Mouse (Mus musculus) kidney, embryonic 16.5 days (tissue): ENCODE results near the gene Gm20388. TPM values are rescaled to one million over a fixed set of nuclear protein-coding genes. Genes with fewer than 3 reads are reported as not detected.

Experiments
- ATAC-seq: fragments of 200-750 bp; cut with Nextera tagmentation; 2 replicates; pipeline ENCODE4 v1.8.0; 2017; ENCODE audit warnings: moderate TSS enrichment; ENCODE audit not compliant: low FRiP score, low TSS enrichment
- H3K27ac ChIP-seq: fragments of 300-500 bp; sonication (generic); 2 replicates; pipeline ENCODE4 v1.5.1; 2014; ENCODE audit warnings: low read length
- H3K27me3 ChIP-seq: fragments of 300-500 bp; sonication (generic); 2 replicates; pipeline ENCODE4 v1.6.1; 2014; ENCODE audit warnings: low read length, control low read depth, mixed read lengths; ENCODE audit not compliant: insufficient read depth
- H3K36me3 ChIP-seq: fragments of 300-500 bp; sonication (generic); 2 replicates; pipeline ENCODE4 v1.6.1; 2014; ENCODE audit warnings: low read length, control low read depth, mixed read lengths; ENCODE audit not compliant: insufficient read depth
- H3K4me1 ChIP-seq: fragments of 300-500 bp; sonication (generic); 2 replicates; pipeline ENCODE4 v1.6.1; 2014; ENCODE audit warnings: low read length, control low read depth, mixed read lengths; ENCODE audit not compliant: insufficient read depth
- H3K4me2 ChIP-seq: fragments of 300-500 bp; sonication (generic); replicated peaks from 2 replicates; pipeline ENCODE4 v1.6.1; 2014; ENCODE audit warnings: low read depth, low read length
- H3K4me3 ChIP-seq: fragments of 300-500 bp; sonication (generic); 2 replicates; pipeline ENCODE4 v1.5.1; 2014; ENCODE audit warnings: mild to moderate bottlenecking, low read length
- H3K9ac ChIP-seq: fragments of 300-500 bp; sonication (generic); replicated peaks from 2 replicates; pipeline ENCODE4 v1.6.1; 2014; ENCODE audit warnings: low read length
- H3K9me3 ChIP-seq: fragments of 300-500 bp; sonication (generic); 2 replicates; pipeline ENCODE4 v1.6.1; 2016; ENCODE audit warnings: low read length, control low read depth
- WGBS: fragments of 180-500 bp; shearing (Covaris S2); extraction: QIAGEN DNeasy Blood & Tissue Kit; methylation state at CpG from one replicate; pipeline ENCODE4 v1.1.7; 2014; 5-methylcytosine and 5-hydroxymethylcytosine counted together
- polyA plus RNA-seq: library from polyadenylated mRNA; unstranded; fragments of >200 nt; fragmentation: Nextera tagmentation; extraction: Ambion mirVana; gene quantifications from 2 replicates; pipeline ENCODE4 v1.2.1, GENCODE M21; 2015

The Gm20388 gene
- polyA plus RNA-seq, 1 experiment from 2014 or later: 7.7 TPM

- no peaks in the 10 kb centered on the region for H3K9me3 ChIP-seq
- H3K4me2 ChIP-seq: no peak overlapping the region
- H3K27ac ChIP-seq: no peak overlapping the region
- no peak overlapping the region for H3K9ac ChIP-seq
- WGBS: 80% methylated on average over 19 of the region's 19 CpGs
- H3K27me3 ChIP-seq: no peaks in the 10 kb centered on the region
- peaks cover 6% of the 10 kb centered on the region for H3K4me1 ChIP-seq
- ATAC-seq: no peak
- no peak overlapping the region for H3K4me3 ChIP-seq
- H3K36me3 ChIP-seq: peaks cover 66% of the 10 kb centered on the region
Observed at GRCm38 (mm10) chr8:119947653-119948052, 37.0 kb downstream of the Gm20388 start.

- 85% methylated on average over 15 of the region's 15 CpGs for WGBS
- Histone ChIP-seq H3K4me1 (no peaks in the 10 kb centered on the region; the same call in 1 of the 2 replicates), H3K36me3 (peaks cover 69% of the 10 kb centered on the region), H3K4me3 (no peak overlapping the region), H3K9me3 (no peaks in the 10 kb centered on the region), H3K9ac (no peak overlapping the region), H3K27ac (no peak overlapping the region), H3K27me3 (no peaks in the 10 kb centered on the region), H3K4me2 (no peak overlapping the region)
- ATAC-seq: no peak
Observed at GRCm38 (mm10) chr8:119948340-119948739, 37.7 kb downstream of the Gm20388 start.

- Histone ChIP-seq H3K36me3 (peaks cover 86% of the 10 kb centered on the region), H3K27me3 (no peaks in the 10 kb centered on the region), H3K4me2 (no peak overlapping the region), H3K9ac (no peak overlapping the region), H3K4me3 (no peak overlapping the region), H3K9me3 (no peaks in the 10 kb centered on the region), H3K27ac (no peak overlapping the region), H3K4me1 (no peaks in the 10 kb centered on the region)
- 36% methylated on average over 7 of the region's 7 CpGs for WGBS
- 0 out of 2 replicates have a peak, but pooled peaks have one; percentile 16 for ATAC-seq
Observed at GRCm38 (mm10) chr8:119952282-119952681, 41.6 kb downstream of the Gm20388 start.

DNA sequence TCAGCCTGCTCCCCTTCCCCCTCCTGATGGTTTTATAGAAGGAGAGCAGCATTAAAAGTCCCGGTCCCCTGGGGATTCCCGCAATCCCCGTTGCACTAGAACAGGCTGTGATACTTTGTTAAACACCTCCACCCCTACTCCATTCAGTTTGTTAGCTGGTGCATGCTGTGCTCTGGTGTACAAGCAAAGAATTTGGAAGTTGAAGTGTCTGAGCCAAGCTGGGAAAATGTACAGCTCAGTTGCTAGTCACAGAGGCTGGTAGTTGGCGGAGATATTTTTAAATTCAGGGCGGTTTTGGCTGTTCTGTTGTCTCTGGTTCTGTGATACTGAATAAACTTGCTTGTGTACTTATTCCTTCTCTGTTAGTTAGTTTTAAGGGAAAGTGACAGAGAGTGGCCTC lies 42.1 kb downstream of the Gm20388 start:
- Histone ChIP-seq H3K27ac (no peak overlapping the region), H3K9me3 (no peaks in the 10 kb centered on the region), H3K36me3 (peaks cover 87% of the 10 kb centered on the region), H3K9ac (no peak overlapping the region), H3K27me3 (no peaks in the 10 kb centered on the region), H3K4me2 (no peak overlapping the region), H3K4me3 (no peak overlapping the region), H3K4me1 (no peaks in the 10 kb centered on the region)
- no peak for ATAC-seq
- 54% methylated on average over 5 of the region's 5 CpGs for WGBS

DNA sequence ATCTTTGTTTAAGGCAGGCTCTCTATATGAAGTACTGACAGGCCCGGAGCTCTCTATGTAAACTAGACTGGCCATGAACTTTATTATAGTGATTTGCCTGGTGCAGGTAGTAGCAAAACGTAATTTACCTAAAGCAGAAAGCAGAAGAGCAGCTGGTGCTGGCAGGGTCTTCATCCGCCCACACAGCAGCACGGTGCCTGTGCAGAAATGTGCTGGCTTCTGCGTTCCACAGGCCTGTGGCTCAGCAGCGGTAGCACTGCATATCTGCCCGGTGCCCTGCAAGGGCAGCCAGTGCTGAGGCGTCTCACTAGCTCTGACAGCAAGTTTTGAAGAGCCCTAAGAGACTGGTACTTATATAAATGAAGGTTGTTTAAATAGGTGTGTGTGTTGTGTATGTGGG lies 44.7 kb downstream of the Gm20388 start:
- H3K4me1 ChIP-seq: no peaks in the 10 kb centered on the region
- H3K4me3 ChIP-seq: no peak overlapping the region
- no peaks in the 10 kb centered on the region for H3K9me3 ChIP-seq
- no peaks in the 10 kb centered on the region for H3K27me3 ChIP-seq
- no peak overlapping the region for H3K9ac ChIP-seq
- 91% methylated on average over 8 of the region's 8 CpGs for WGBS
- peaks cover 74% of the 10 kb centered on the region for H3K36me3 ChIP-seq
- H3K4me2 ChIP-seq: no peak overlapping the region
- H3K27ac ChIP-seq: no peak overlapping the region
- no peak for ATAC-seq

DNA sequence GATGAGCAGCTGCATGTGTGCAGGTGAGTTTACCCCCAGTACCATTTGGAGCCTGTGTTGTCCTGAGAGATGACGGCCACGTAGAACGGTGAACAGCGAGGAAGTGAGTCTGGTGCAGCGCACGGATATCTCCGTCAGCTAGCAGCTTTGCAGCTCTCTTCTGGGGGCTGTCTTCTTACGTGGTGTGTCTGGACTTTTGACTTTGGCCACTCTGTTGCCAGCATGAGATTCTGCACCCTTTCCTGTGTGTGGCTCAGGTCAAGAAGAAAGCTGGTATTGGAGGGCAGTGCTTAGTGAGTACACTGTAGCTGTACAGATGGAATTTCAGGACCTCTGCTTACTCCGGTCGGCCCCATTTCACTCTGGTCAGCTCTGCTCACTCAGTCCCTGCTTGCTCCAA lies 47.4 kb downstream of the Gm20388 start:
- Histone ChIP-seq H3K9ac (no peak overlapping the region), H3K27ac (no peak overlapping the region), H3K4me2 (no peak overlapping the region), H3K4me3 (no peak overlapping the region), H3K9me3 (no peaks in the 10 kb centered on the region), H3K27me3 (no peaks in the 10 kb centered on the region), H3K36me3 (peaks cover 49% of the 10 kb centered on the region), H3K4me1 (no peaks in the 10 kb centered on the region)
- ATAC-seq: no peak
- 93% methylated on average over 10 of the region's 10 CpGs for WGBS

DNA sequence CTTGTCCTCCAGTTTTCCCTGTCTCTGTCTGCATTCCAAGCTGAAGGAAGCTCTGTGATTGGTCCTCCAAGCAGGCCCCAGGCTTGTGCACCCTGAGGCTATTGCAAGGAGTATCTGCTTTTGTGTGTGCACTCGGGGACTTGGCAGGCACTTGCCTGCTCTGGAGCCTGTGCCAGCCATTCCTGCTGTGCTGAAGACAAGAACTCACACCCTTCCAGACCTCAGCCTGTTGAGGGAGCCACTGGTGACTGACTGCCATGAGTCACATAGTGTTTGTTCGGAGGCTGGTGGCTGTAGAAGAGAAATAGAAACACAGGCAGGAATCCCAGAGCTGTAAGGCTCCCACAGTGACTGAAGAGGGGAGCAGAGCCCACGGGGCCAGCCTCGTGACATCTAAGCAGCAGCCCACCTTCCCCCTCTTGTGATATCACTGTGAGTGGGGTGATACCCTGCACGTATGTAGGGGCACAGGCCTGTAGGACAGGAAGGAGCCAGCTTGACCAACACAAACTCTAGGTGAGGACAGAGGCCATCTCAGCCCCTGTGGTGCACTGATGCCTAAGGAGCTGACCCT lies 50.0 kb downstream of the Gm20388 start:
- Histone ChIP-seq H3K9me3 (no peaks in the 10 kb centered on the region), H3K27ac (no peak overlapping the region), H3K36me3 (peaks cover 23% of the 10 kb centered on the region), H3K27me3 (no peaks in the 10 kb centered on the region), H3K4me1 (no peaks in the 10 kb centered on the region), H3K4me3 (no peak overlapping the region), H3K9ac (no peak overlapping the region; the same call in 1 of the 2 replicates), H3K4me2 (no peak overlapping the region)
- ATAC-seq: no peak
- WGBS: 70% methylated on average over 5 of the region's 5 CpGs

DNA sequence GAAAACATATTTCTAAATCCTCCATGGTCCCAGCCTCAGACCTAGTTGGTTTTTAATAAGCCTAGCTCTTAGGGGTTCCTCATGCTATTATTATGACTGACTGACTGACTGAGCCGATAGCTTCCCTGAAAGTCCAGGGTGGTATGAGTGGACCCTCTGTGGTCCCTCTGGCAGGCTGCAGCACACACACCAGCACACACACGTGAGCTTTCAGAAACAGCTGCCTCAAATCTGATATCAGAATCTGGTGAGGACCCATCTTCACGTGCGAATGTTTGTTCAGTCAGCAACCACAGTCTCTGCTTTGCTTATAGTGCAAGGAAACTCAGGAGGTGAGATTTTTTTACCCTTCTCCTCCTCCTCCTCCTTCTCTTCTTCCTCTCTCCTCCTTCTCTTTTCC lies 54.2 kb downstream of the Gm20388 start:
- no peak overlapping the region for H3K9ac ChIP-seq
- H3K27me3 ChIP-seq: no peaks in the 10 kb centered on the region
- no peak overlapping the region for H3K4me3 ChIP-seq
- H3K27ac ChIP-seq: no peak overlapping the region
- H3K36me3 ChIP-seq: no peaks in the 10 kb centered on the region
- WGBS: 68% methylated on average over 4 of the region's 4 CpGs
- no peaks in the 10 kb centered on the region for H3K4me1 ChIP-seq
- H3K4me2 ChIP-seq: no peak overlapping the region
- no peak for ATAC-seq
- 0 out of 2 replicates have a peak, but pooled peaks cover 4% of the 10 kb centered on the region for H3K9me3 ChIP-seq

DNA sequence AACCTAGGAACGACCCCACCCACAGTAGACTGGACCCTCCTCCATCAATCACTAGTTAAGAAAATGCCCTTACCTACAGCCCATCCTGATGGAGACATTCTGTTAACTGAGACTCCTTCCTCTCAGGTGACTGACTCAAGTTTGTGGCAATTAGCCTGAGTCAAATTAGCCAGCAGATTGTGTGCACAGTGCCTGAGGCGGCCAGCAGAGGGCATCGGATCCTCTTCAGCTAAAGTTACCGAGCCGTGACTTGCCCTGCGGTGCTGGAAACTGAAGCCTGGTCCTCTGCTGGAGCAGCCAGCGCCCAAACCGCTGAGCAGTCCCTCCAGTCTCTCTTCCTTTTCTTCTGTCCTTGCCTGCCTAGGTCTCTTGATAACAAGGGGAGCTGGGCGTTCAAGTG lies 56.8 kb downstream of the Gm20388 start:
- Histone ChIP-seq H3K27ac (no peak overlapping the region), H3K9me3 (0 out of 2 replicates have a peak, but pooled peaks cover 4% of the 10 kb centered on the region), H3K4me1 (peaks cover 2% of the 10 kb centered on the region; the same call in 1 of the 2 replicates), H3K9ac (no peak overlapping the region), H3K4me3 (no peak overlapping the region), H3K4me2 (no peak overlapping the region), H3K27me3 (no peaks in the 10 kb centered on the region), H3K36me3 (no peaks in the 10 kb centered on the region)
- WGBS: 85% methylated on average over 9 of the region's 9 CpGs
- ATAC-seq: no peak

- 73% methylated on average over 9 of the region's 9 CpGs for WGBS
- ATAC-seq: no peak
- H3K9ac ChIP-seq: no peak overlapping the region
- H3K9me3 ChIP-seq: 0 out of 2 replicates have a peak, but pooled peaks cover 4% of the 10 kb centered on the region
- H3K4me2 ChIP-seq: no peak overlapping the region
- no peaks in the 10 kb centered on the region for H3K36me3 ChIP-seq
- peaks cover 5% of the 10 kb centered on the region; the same call in 1 of the 2 replicates for H3K4me1 ChIP-seq
- H3K27ac ChIP-seq: no peak overlapping the region
- H3K4me3 ChIP-seq: no peak overlapping the region
- H3K27me3 ChIP-seq: no peaks in the 10 kb centered on the region
Observed at GRCm38 (mm10) chr8:119970169-119970568, 59.5 kb downstream of the Gm20388 start.
